Mouse (Mus musculus): ENCODE measurements at regions not wholly inside any gene's neighbourhood (a gene's known extent, or its start where the extent isn't known, plus 50 kb on each side); places are given as distances from the start of the nearest gene placed in this dataset.
"Not testable (repeated sequence)": the region's sequence is repeated elsewhere in the genome, so short reads cannot be mapped to it uniquely, and the experiment has no call there.

- not testable (repeated sequence) for DNase-seq
Measured at GRCm38 (mm10) chr6:47679946-47680345, 84.8 kb upstream of the Ezh2 start.

- DNase-seq, result peak; percentile 29
Measured at GRCm38 (mm10) chr6:47672741-47673140, 77.6 kb upstream of the Ezh2 start.

- DNase-seq, result not testable (repeated sequence)
Measured at GRCm38 (mm10) chr6:47652880-47653279, 57.7 kb upstream of the Ezh2 start.

- DNase-seq, result not testable (repeated sequence)
Measured at GRCm38 (mm10) chr6:47651385-47651718, 56.2 kb upstream of the Ezh2 start.

- peak; percentile 99 for DNase-seq
Measured at GRCm38 (mm10) chr6:47650463-47651384, 55.6 kb upstream of the Ezh2 start.

- DNase-seq, result peak; percentile 9
Measured at GRCm38 (mm10) chr6:47649961-47650360, 54.8 kb upstream of the Ezh2 start.

- DNase-seq, result peak; percentile 7
Measured at GRCm38 (mm10) chr6:47649451-47649931, 54.4 kb upstream of the Ezh2 start.

- DNase-seq, result peak; percentile 5
Measured at GRCm38 (mm10) chr6:47648899-47649298, 53.8 kb upstream of the Ezh2 start.

- DNase-seq, result no peak
Measured at GRCm38 (mm10) chr6:47648316-47648715, 53.2 kb upstream of the Ezh2 start.

GRCm38 (mm10) chr6:47647876-47648275 is 52.7 kb upstream of the Ezh2 start:
- peak; percentile 7 for DNase-seq

- peak; percentile 6 for DNase-seq
Measured at GRCm38 (mm10) chr6:47646731-47647567, 51.8 kb upstream of the Ezh2 start.

- no peak for DNase-seq
Measured at GRCm38 (mm10) chr6:47646022-47646421, 50.9 kb upstream of the Ezh2 start.

Data from right cerebral cortex, postnatal 14 days (tissue).